Mouse (Mus musculus) C2C12 (cell line): ENCODE data around the gene Snx20. TPM values are rescaled to one million over a fixed set of nuclear protein-coding genes. Genes with fewer than 3 reads are reported as not detected.

ENCODE experiments used
- H3K27me3 ChIP-seq: one replicate; pipeline ENCODE4 v1.6.1; 2011; ENCODE audit not compliant: control insufficient read depth, insufficient read depth, insufficient read length
- H3K36me3 ChIP-seq: one replicate; pipeline ENCODE4 v1.6.1; 2011; ENCODE audit not compliant: control insufficient read depth, insufficient read depth
- H3K4me3 ChIP-seq: one replicate; pipeline ENCODE4 v1.5.1; 2011; ENCODE audit warnings: mild to moderate bottlenecking, control low read depth; ENCODE audit not compliant: poor library complexity, insufficient read depth, severe bottlenecking
- H3K79me2 ChIP-seq: one replicate; pipeline ENCODE4 v1.6.1; 2011; ENCODE audit not compliant: control insufficient read depth, insufficient read depth
- H3K79me3 ChIP-seq: one replicate; pipeline ENCODE4 v1.6.1; 2011; ENCODE audit warnings: low read depth, control low read depth
- H3ac ChIP-seq: one replicate; pipeline ENCODE3; 2011; ENCODE audit warnings: low read depth; ENCODE audit not compliant: control insufficient read depth, insufficient read length
- CEBPB ChIP-seq: IDR thresholded peaks from one replicate; pipeline ENCODE4 v1.6.1; 2011; ENCODE audit warnings: low read depth, mild to moderate bottlenecking, control low read depth, moderate library complexity
- CTCF ChIP-seq: IDR thresholded peaks from one replicate; pipeline ENCODE4 v1.5.1; 2011; ENCODE audit not compliant: control insufficient read depth, insufficient read depth, insufficient read length
- FOSL1 ChIP-seq: IDR thresholded peaks from one replicate; pipeline ENCODE4 v1.8.0; 2011; ENCODE audit warnings: mild to moderate bottlenecking, low read length; ENCODE audit not compliant: poor library complexity, insufficient read depth, severe bottlenecking
- MAX ChIP-seq: IDR thresholded peaks from one replicate; pipeline ENCODE4 v1.6.1; 2011; ENCODE audit warnings: mild to moderate bottlenecking, control low read depth
- MYOD1 ChIP-seq: IDR thresholded peaks from one replicate; pipeline ENCODE4 v1.6.1; 2011; ENCODE audit warnings: low read depth; ENCODE audit not compliant: control insufficient read depth, insufficient read length
- MYOG ChIP-seq: IDR thresholded peaks from one replicate; pipeline ENCODE4 v1.6.1; 2011; ENCODE audit not compliant: control insufficient read depth, insufficient read length; ENCODE audit errors: extremely low read depth
- USF1 ChIP-seq: IDR thresholded peaks from one replicate; pipeline ENCODE4 v1.6.1; 2011; ENCODE audit warnings: low read depth, mild to moderate bottlenecking, control low read depth, moderate library complexity
- polyA plus RNA-seq: library from polyadenylated mRNA; unstranded; fragments of >200 nt; fragmentation: generic; extraction: Trizol; gene quantifications from one replicate; pipeline ENCODE4 v1.2.1, GENCODE M21; 2012; ENCODE audit warnings: missing spikeins

Snx20 gene
- polyA plus RNA-seq, 1 experiment: 0.09 TPM

DNA sequence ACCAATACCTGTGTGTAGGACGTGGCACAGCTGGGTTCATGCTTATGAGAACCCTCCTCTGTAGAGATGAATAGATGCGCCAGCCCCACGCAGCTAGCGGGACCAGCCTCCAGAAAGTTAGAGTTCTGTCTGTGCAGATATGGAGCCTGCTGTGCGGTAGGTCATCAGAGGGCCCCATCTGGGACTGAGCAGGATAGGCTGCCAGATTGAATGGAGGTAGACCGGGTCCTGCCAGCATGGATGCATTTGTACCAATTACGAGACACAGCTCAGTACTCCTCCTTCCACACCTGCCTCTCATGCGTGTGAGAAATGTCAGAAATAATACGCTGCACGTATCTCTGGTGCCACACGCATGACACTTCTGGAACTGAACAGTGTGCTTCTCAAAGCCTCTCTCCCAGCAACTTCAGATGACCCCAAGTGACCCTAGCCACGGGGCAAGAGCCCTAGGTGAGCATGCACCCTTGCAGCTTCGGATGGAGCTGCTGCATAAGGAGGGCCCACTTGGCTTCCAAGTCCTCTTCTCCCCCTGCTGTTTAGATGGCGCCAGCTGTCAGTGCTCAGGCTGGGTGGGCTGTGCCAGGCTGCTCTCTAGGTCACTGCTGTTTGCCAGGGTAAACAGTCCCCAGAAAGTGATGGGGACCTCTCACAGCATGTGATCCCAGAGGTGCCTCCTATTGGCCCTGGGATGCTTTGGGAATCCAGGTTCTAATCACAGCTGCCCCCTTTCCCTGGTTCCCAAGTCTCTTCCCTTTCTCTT, 57.3 kb downstream of the Snx20 start:
- TF ChIP-seq MYOG (no peak), CTCF (no peak), MAX (no peak), MYOD1 (no peak), FOSL1 (no peak), CEBPB (no peak), USF1 (no peak)
- Histone ChIP-seq H3K36me3 (no peaks in the 10 kb centered on the region), H3ac (no peak overlapping the region), H3K27me3 (peaks cover 70% of the 10 kb centered on the region), H3K4me3 (no peak overlapping the region), H3K79me3 (no peaks in the 10 kb centered on the region), H3K79me2 (no peaks in the 10 kb centered on the region)

GRCm38 (mm10) chr8:88577666-88578065, 58.3 kb downstream of the Snx20 start:
- no peak for TF ChIP-seq MYOD1
- no peak for TF ChIP-seq CTCF
- TF ChIP-seq CEBPB: no peak
- no peak for TF ChIP-seq MAX
- TF ChIP-seq USF1: no peak
- no peak for TF ChIP-seq MYOG
- TF ChIP-seq FOSL1: no peak
- no peak overlapping the region for H3K4me3 ChIP-seq
- no peaks in the 10 kb centered on the region for H3K79me2 ChIP-seq
- no peak overlapping the region for H3ac ChIP-seq
- no peaks in the 10 kb centered on the region for H3K79me3 ChIP-seq
- H3K27me3 ChIP-seq: peaks cover 61% of the 10 kb centered on the region
- no peaks in the 10 kb centered on the region for H3K36me3 ChIP-seq

Other genes with a start within 250 kb of the Snx20 start
- gene Nkd1, start 114.8 kb downstream of the Snx20 start, polyA plus RNA-seq: not detected
- gene Nod2, start 11.2 kb upstream of the Snx20 start, polyA plus RNA-seq: 0.43 TPM
- gene Cyld, start 60.9 kb upstream of the Snx20 start, polyA plus RNA-seq: 5.8 TPM